Mouse (Mus musculus) ES-Bruce4 (cell line): ENCODE measurements around the gene Pdcd1lg2. TPM values are rescaled to one million over a fixed set of nuclear protein-coding genes. Genes with fewer than 3 reads are reported as not detected.
A peak's percentile ranks its signal among the peaks of the same experiment; 100 is the strongest.

Experiments used
- H3K27ac ChIP-seq: 2 replicates; pipeline ENCODE4 v1.5.1; 2012; ENCODE audit warnings: low read length, inconsistent platforms; ENCODE audit not compliant: insufficient read depth
- H3K27me3 ChIP-seq: 2 replicates; pipeline ENCODE4 v1.6.1; 2012; ENCODE audit warnings: mild to moderate bottlenecking, low read length, inconsistent platforms; ENCODE audit not compliant: control insufficient read depth, poor library complexity, insufficient read depth, severe bottlenecking
- H3K36me3 ChIP-seq: 2 replicates; pipeline ENCODE4 v1.6.1; 2012; ENCODE audit warnings: inconsistent platforms, mild to moderate bottlenecking, low read length, moderate library complexity; ENCODE audit not compliant: control insufficient read depth, poor library complexity, insufficient read depth, severe bottlenecking
- H3K4me1 ChIP-seq: one replicate; pipeline ENCODE4 v1.8.1; 2011; ENCODE audit warnings: low read length; ENCODE audit not compliant: control insufficient read depth, insufficient read depth
- H3K4me3 ChIP-seq: 2 replicates; pipeline ENCODE4 v1.5.1; 2011; ENCODE audit warnings: low read depth, mild to moderate bottlenecking, low read length
- H3K9ac ChIP-seq: 2 replicates; pipeline ENCODE4 v1.6.1; 2012; ENCODE audit warnings: low read depth, mild to moderate bottlenecking, inconsistent platforms; ENCODE audit not compliant: poor library complexity, severe bottlenecking
- H3K9me3 ChIP-seq: replicated peaks from 2 replicates; pipeline ENCODE4 v1.6.1; 2012; ENCODE audit warnings: mild to moderate bottlenecking, low read length, inconsistent platforms; ENCODE audit not compliant: control insufficient read depth, poor library complexity, insufficient read depth, severe bottlenecking
- CTCF ChIP-seq: IDR thresholded peaks from one replicate; pipeline ENCODE4 v1.8.1; 2011; ENCODE audit warnings: low read depth, low read length
- EP300 ChIP-seq: IDR thresholded peaks from 2 replicates; pipeline ENCODE4 v1.6.1; 2011; ENCODE audit warnings: low read depth, low read length; ENCODE audit not compliant: insufficient read depth
- POLR2A ChIP-seq: IDR thresholded peaks from one replicate; pipeline ENCODE4 v1.8.1; 2011; ENCODE audit warnings: low read length; ENCODE audit not compliant: insufficient read depth
- polyA plus RNA-seq: library from polyadenylated mRNA; stranded (reverse); fragments of >200 nt; gene quantifications from 2 replicates; pipeline ENCODE4 v1.2.4, GENCODE M21; 2011; ENCODE audit warnings: low read depth; ENCODE audit not compliant: missing spikeins, insufficient read depth, insufficient read length

Pdcd1lg2 gene
- polyA plus RNA-seq = not detected in 2 replicates

- Histone ChIP-seq H3K9me3 (no peaks in the 10 kb centered on the region), H3K27me3 (no peaks in the 10 kb centered on the region), H3K4me1 (no peaks in the 10 kb centered on the region), H3K36me3 (no peaks in the 10 kb centered on the region), H3K9ac (no peak within 1 kb of the TSS), H3K4me3 (no peak within 1 kb of the TSS), H3K27ac (no peak within 1 kb of the TSS)
- no peak for TF ChIP-seq EP300
- TF ChIP-seq POLR2A = no peak
- TF ChIP-seq CTCF = no peak
Measured at GRCm38 (mm10) chr19:29410619-29411018, at the start of gene Pdcd1lg2. TSS of gene Pdcd1lg2 (plus strand) at chr19:29410919.

DNA sequence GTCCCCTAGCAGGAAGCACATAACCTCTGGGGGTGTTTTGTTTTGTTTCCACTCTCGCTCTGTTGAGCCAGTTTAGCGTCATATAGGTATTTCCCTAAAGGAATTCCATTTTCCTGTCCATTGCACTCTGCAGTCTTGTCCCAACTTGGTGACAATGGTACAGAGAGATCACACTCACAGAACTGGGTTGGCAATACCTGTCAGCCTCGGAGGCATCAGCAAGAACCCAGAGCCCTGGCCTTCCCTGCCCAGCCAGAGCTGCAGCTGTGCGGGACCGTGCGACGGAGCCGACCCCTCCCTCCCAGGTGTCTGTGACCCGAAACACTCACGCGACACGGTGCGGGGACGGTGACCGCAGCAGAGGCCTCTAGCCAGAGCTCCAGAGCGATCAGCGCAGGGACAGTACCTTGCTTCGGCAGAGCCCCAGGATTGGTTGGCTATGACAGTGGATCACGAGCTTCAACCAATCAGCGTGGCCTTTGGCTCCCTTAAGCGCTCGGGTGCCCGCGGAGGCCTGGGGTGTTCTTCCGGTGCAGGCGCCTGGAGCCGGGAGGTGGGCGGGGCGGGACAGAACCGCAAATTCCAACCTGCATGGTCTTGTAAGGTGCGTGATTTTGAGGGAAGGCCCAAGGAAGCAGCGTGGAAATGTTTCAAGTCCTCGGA, 49.1 kb upstream of the Pdcd1lg2 start:
- H3K4me3 ChIP-seq = peak overlapping the region; percentile 58
- TF ChIP-seq POLR2A (no peak), CTCF (no peak), EP300 (no peak)
- H3K9me3 ChIP-seq = no peaks in the 10 kb centered on the region
- no peak overlapping the region for H3K27ac ChIP-seq
- H3K4me1 ChIP-seq = no peaks in the 10 kb centered on the region
- no peaks in the 10 kb centered on the region for H3K36me3 ChIP-seq
- peak overlapping the region; percentile 2; the same call in 1 of the 2 replicates for H3K9ac ChIP-seq
- no peaks in the 10 kb centered on the region for H3K27me3 ChIP-seq

GRCm38 (mm10) chr19:29362173-29362930, 48.4 kb upstream of the Pdcd1lg2 start:
- H3K9ac ChIP-seq = no peak overlapping the region
- no peak for TF ChIP-seq EP300
- no peak for TF ChIP-seq CTCF
- TF ChIP-seq POLR2A = no peak
- no peaks in the 10 kb centered on the region for H3K4me1 ChIP-seq
- no peaks in the 10 kb centered on the region for H3K9me3 ChIP-seq
- H3K27me3 ChIP-seq = no peaks in the 10 kb centered on the region
- peak overlapping the region; percentile 54 for H3K4me3 ChIP-seq
- H3K36me3 ChIP-seq = no peaks in the 10 kb centered on the region
- H3K27ac ChIP-seq = no peak overlapping the region

DNA sequence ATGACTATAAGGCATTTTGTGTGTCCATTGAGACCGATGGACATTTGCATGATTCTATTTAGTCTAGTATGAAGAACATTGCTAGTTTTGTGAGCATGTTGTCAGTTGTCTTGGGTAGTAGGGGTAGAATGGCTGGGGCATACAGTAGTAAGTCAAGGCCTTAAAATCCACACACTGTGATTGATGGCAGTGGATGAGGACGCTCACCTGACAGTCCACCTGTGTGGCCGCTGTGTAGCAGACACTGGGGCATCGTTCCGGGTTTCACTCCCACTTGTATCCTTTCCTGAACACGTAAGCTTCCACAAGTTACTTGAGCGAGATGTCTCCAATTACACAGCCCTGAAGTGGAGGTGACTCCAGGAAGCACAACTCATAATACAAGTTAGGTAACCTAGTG, 47.2 kb upstream of the Pdcd1lg2 start:
- TF ChIP-seq POLR2A (no peak), EP300 (no peak), CTCF (no peak)
- Histone ChIP-seq H3K36me3 (no peaks in the 10 kb centered on the region), H3K4me3 (no peak overlapping the region), H3K9me3 (no peaks in the 10 kb centered on the region), H3K27me3 (no peaks in the 10 kb centered on the region), H3K27ac (no peak overlapping the region), H3K4me1 (no peaks in the 10 kb centered on the region), H3K9ac (no peak overlapping the region)

DNA sequence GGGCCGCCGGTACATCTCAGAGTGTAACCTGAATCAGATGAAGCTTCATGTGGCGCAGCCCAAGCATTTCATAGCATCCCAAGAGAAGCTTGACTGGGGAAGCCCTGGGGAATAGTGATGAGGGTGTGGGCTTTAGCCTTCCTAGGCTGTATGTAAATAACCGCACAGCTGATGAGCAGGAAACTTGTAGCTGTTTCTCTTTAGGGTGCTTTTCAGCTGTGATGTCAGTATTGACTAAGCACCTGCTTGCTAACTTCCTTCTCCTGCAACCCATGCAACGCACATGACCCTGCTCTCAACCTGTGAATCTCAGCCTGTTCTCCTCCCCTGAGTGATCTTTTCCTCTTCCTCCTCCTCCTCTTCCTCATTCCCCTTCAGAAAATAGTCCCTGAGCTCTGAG, 46.6 kb upstream of the Pdcd1lg2 start:
- TF ChIP-seq POLR2A (no peak), EP300 (no peak), CTCF (no peak)
- no peaks in the 10 kb centered on the region for H3K27me3 ChIP-seq
- no peaks in the 10 kb centered on the region for H3K4me1 ChIP-seq
- H3K9ac ChIP-seq = no peak overlapping the region
- no peaks in the 10 kb centered on the region for H3K36me3 ChIP-seq
- H3K4me3 ChIP-seq = no peak overlapping the region
- no peaks in the 10 kb centered on the region for H3K9me3 ChIP-seq
- no peak overlapping the region for H3K27ac ChIP-seq

- Histone ChIP-seq H3K4me1 (no peaks in the 10 kb centered on the region), H3K4me3 (no peak overlapping the region), H3K9ac (no peak overlapping the region), H3K9me3 (no peaks in the 10 kb centered on the region), H3K27ac (no peak overlapping the region), H3K27me3 (no peaks in the 10 kb centered on the region), H3K36me3 (no peaks in the 10 kb centered on the region)
- TF ChIP-seq CTCF = no peak
- TF ChIP-seq EP300 = no peak
- TF ChIP-seq POLR2A = no peak
Measured at GRCm38 (mm10) chr19:29365105-29365504, 45.6 kb upstream of the Pdcd1lg2 start.
